Mouse (Mus musculus): Measurements from ENCODE around the gene Bid. TPM values are rescaled to one million over a fixed set of nuclear protein-coding genes. Genes with fewer than 3 reads are reported as not detected.
"Not testable (repeated sequence)": the region's sequence is repeated elsewhere in the genome, so short reads cannot be mapped to it uniquely, and the experiment has no call there.

Gene Bid
- polyA plus RNA-seq, 1 experiment from 2014 or later, result 8.4 TPM

- DNase-seq (ENCODE audit: low spot score) (no peak), ATAC-seq (no peak)
- Histone ChIP-seq H3K36me3 (ENCODE audit: insufficient read depth, low read length) (peaks cover 6% of the 10 kb centered on the region; the same call in 1 of the 2 replicates), H3K4me2 (replicated peaks; ENCODE audit: low read depth, low read length) (no peak overlapping the region), H3K4me1 (ENCODE audit: insufficient read depth, low read depth, low read length) (no peaks in the 10 kb centered on the region), H3K27ac (ENCODE audit: low read length) (no peak overlapping the region), H3K9me3 (ENCODE audit: low read length) (no peaks in the 10 kb centered on the region), H3K9ac (replicated peaks; ENCODE audit: low read depth) (no peak overlapping the region), H3K4me3 (ENCODE audit: low read depth, low read length) (no peak overlapping the region), H3K27me3 (replicated peaks; ENCODE audit: insufficient read depth, low read length) (no peaks in the 10 kb centered on the region)
- WGBS, result 68% methylated on average over 9 of the region's 9 CpGs
- TF ChIP-seq EP300 (IDR thresholded peaks at IDR 0.05) (no peak), CTCF (IDR thresholded peaks at IDR 0.05) (no peak)
Observed at GRCm38 (mm10) chr6:120866051-120866814, 50.4 kb downstream of the Bid start.

DNA sequence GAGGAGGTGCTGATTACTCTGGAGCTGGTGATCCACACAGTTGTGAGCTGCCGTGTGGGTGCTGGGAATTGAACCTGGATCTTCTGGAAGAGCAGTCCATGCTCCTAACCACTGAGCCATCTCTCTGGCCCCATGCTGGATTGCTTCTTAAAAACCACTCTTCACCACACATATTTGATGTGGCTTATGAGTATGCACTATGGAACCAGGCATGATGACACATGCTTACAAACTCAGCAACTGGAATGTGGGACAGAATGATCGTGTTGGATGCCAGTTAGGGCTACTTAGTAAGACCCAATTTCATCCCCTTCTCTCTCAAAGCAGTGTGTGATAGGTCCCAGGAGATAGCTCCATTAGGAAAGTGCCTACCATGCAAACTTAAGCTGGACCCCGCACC, 56.6 kb downstream of the Bid start:
- Histone ChIP-seq H3K9me3 (ENCODE audit: low read length) (no peaks in the 10 kb centered on the region), H3K9ac (replicated peaks; ENCODE audit: low read depth) (no peak overlapping the region), H3K27ac (ENCODE audit: low read length) (no peak overlapping the region), H3K36me3 (ENCODE audit: insufficient read depth, low read length) (peaks cover 8% of the 10 kb centered on the region; the same call in 1 of the 2 replicates), H3K4me2 (replicated peaks; ENCODE audit: low read depth, low read length) (no peak overlapping the region), H3K4me1 (ENCODE audit: insufficient read depth, low read depth, low read length) (no peaks in the 10 kb centered on the region), H3K4me3 (ENCODE audit: low read depth, low read length) (no peak overlapping the region), H3K27me3 (replicated peaks; ENCODE audit: insufficient read depth, low read length) (no peaks in the 10 kb centered on the region)
- no peak for ATAC-seq
- DNase-seq (ENCODE audit: low spot score), result no peak
- TF ChIP-seq EP300 (IDR thresholded peaks at IDR 0.05) (no peak), CTCF (IDR thresholded peaks at IDR 0.05) (no peak)
- 94% methylated on average over 3 of the region's 3 CpGs for WGBS

GRCm38 (mm10) chr6:120858217-120858711, 58.4 kb downstream of the Bid start:
- peaks cover 9% of the 10 kb centered on the region; the same call in 1 of the 2 replicates for H3K36me3 ChIP-seq (ENCODE audit: insufficient read depth, low read length)
- no peaks in the 10 kb centered on the region for H3K9me3 ChIP-seq (ENCODE audit: low read length)
- H3K27me3 ChIP-seq (replicated peaks; ENCODE audit: insufficient read depth, low read length), result no peaks in the 10 kb centered on the region
- DNase-seq (ENCODE audit: low spot score), result no peak
- H3K4me3 ChIP-seq (ENCODE audit: low read depth, low read length), result no peak overlapping the region
- WGBS, result 83% methylated on average over 8 of the region's 8 CpGs
- no peaks in the 10 kb centered on the region for H3K4me1 ChIP-seq (ENCODE audit: insufficient read depth, low read depth, low read length)
- H3K9ac ChIP-seq (replicated peaks; ENCODE audit: low read depth), result no peak overlapping the region
- no peak overlapping the region for H3K27ac ChIP-seq (ENCODE audit: low read length)
- no peak for TF ChIP-seq CTCF (IDR thresholded peaks at IDR 0.05)
- TF ChIP-seq EP300 (IDR thresholded peaks at IDR 0.05), result no peak
- no peak for ATAC-seq
- no peak overlapping the region for H3K4me2 ChIP-seq (replicated peaks; ENCODE audit: low read depth, low read length)

- WGBS, result 63% methylated on average over 10 of the region's 10 CpGs
- Histone ChIP-seq H3K9me3 (ENCODE audit: low read length) (no peaks in the 10 kb centered on the region), H3K4me3 (ENCODE audit: low read depth, low read length) (no peak overlapping the region), H3K4me1 (ENCODE audit: insufficient read depth, low read depth, low read length) (no peaks in the 10 kb centered on the region), H3K36me3 (ENCODE audit: insufficient read depth, low read length) (peaks cover 9% of the 10 kb centered on the region; the same call in 1 of the 2 replicates), H3K27ac (ENCODE audit: low read length) (no peak overlapping the region), H3K9ac (replicated peaks; ENCODE audit: low read depth) (no peak overlapping the region), H3K4me2 (replicated peaks; ENCODE audit: low read depth, low read length) (no peak overlapping the region), H3K27me3 (replicated peaks; ENCODE audit: insufficient read depth, low read length) (no peaks in the 10 kb centered on the region)
- TF ChIP-seq EP300 (IDR thresholded peaks at IDR 0.05), result no peak
- no peak for TF ChIP-seq CTCF (IDR thresholded peaks at IDR 0.05)
- DNase-seq (ENCODE audit: low spot score) (no peak), ATAC-seq (no peak)
Observed at GRCm38 (mm10) chr6:120854413-120854812, 62.2 kb downstream of the Bid start.

DNA sequence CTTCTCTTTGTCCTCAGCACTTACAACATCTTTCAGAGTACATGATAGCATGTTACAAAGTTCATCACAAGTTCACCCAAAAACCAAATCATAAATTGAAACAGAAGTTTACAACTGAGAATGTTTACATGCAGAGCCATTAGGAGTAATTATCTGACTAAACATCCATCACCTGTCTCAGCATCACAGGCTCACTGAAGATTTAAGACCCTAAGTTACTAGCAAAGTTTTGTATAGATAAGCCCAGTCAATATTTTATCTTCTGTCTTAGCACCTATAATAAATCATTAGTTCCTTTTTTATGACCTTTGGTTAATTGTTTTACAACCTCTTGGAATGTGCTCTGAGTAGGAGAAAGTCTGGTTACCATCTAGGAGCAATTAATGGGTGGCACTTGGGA, 65.9 kb downstream of the Bid start:
- not testable (repeated sequence) for H3K27ac ChIP-seq (ENCODE audit: low read length); DNase-seq (ENCODE audit: low spot score); ATAC-seq; H3K4me2 ChIP-seq (replicated peaks; ENCODE audit: low read depth, low read length); H3K9me3 ChIP-seq (ENCODE audit: low read length); H3K4me3 ChIP-seq (ENCODE audit: low read depth, low read length); H3K9ac ChIP-seq (replicated peaks; ENCODE audit: low read depth); H3K36me3 ChIP-seq (ENCODE audit: insufficient read depth, low read length); H3K4me1 ChIP-seq (ENCODE audit: insufficient read depth, low read depth, low read length); H3K27me3 ChIP-seq (replicated peaks; ENCODE audit: insufficient read depth, low read length)

Other genes with a start within 250 kb of the Bid start
- 0.45 and 0.56 TPM in 2 replicates for gene Slc25a18, start 143.3 kb downstream of the Bid start, polyA plus RNA-seq (2015; fragmentation: Nextera tagmentation; extraction: Ambion mirVana)
- 177 and 187 TPM in 2 replicates for gene Atp6v1e1, start 94.1 kb downstream of the Bid start, polyA plus RNA-seq (2015; fragmentation: Nextera tagmentation; extraction: Ambion mirVana)
- 12.3 and 14.0 TPM in 2 replicates for gene Bcl2l13, start 80.6 kb downstream of the Bid start, polyA plus RNA-seq (2015; fragmentation: Nextera tagmentation; extraction: Ambion mirVana)
- 12.6 and 12.8 TPM in 2 replicates for gene Mical3, start 214.1 kb upstream of the Bid start, polyA plus RNA-seq (2015; fragmentation: Nextera tagmentation; extraction: Ambion mirVana)